Mouse (Mus musculus) kidney, embryonic 14.5 days (tissue): ENCODE data around the gene Nectin2. TPM values are rescaled to one million over a fixed set of nuclear protein-coding genes. Genes with fewer than 3 reads are reported as not detected.

Experiments used
- ATAC-seq: fragments of 200-750 bp; cut with Nextera tagmentation; 2 replicates; pipeline ENCODE4 v1.8.0; 2017; ENCODE audit warnings: moderate number of reproducible peaks, mild to moderate bottlenecking, moderate TSS enrichment, moderate library complexity; ENCODE audit not compliant: low FRiP score, low TSS enrichment
- H3K27ac ChIP-seq: fragments of 300-500 bp; sonication (generic); 2 replicates; pipeline ENCODE4 v1.5.1; 2014; ENCODE audit warnings: low read depth, mild to moderate bottlenecking, low read length, moderate library complexity, mixed read lengths
- H3K27me3 ChIP-seq: fragments of 300-500 bp; sonication (generic); 2 replicates; pipeline ENCODE4 v1.6.1; 2014; ENCODE audit warnings: mild to moderate bottlenecking, low read length; ENCODE audit not compliant: control insufficient read depth, insufficient read depth
- H3K36me3 ChIP-seq: fragments of 300-500 bp; sonication (generic); 2 replicates; pipeline ENCODE4 v1.6.1; 2014; ENCODE audit warnings: low read length, mixed read lengths; ENCODE audit not compliant: control insufficient read depth, insufficient read depth
- H3K4me1 ChIP-seq: fragments of 300-500 bp; sonication (generic); 2 replicates; pipeline ENCODE4 v1.6.1; 2014; ENCODE audit warnings: low read length, mixed read lengths; ENCODE audit not compliant: control insufficient read depth, insufficient read depth
- H3K4me2 ChIP-seq: fragments of 300-500 bp; sonication (generic); replicated peaks from 2 replicates; pipeline ENCODE4 v1.6.1; 2014; ENCODE audit warnings: low read depth, mild to moderate bottlenecking, low read length
- H3K4me3 ChIP-seq: fragments of 300-500 bp; sonication (generic); 2 replicates; pipeline ENCODE4 v1.5.1; 2014; ENCODE audit warnings: mild to moderate bottlenecking, low read length
- H3K9ac ChIP-seq: fragments of 300-500 bp; sonication (generic); 2 replicates; pipeline ENCODE4 v1.6.1; 2014; ENCODE audit warnings: low read depth, mild to moderate bottlenecking, low read length, moderate library complexity
- H3K9me3 ChIP-seq: fragments of 300-500 bp; sonication (generic); 2 replicates; pipeline ENCODE4 v1.6.1; 2016; ENCODE audit warnings: low read length; ENCODE audit not compliant: control insufficient read depth
- WGBS: fragments of 180-500 bp; shearing (Covaris S2); extraction: QIAGEN DNeasy Blood & Tissue Kit; methylation state at CpG from one replicate; pipeline ENCODE4 v1.1.7; 2014; 5-methylcytosine and 5-hydroxymethylcytosine counted together
- polyA plus RNA-seq: library from polyadenylated mRNA; unstranded; fragments of >200 nt; fragmentation: Nextera tagmentation; extraction: Ambion mirVana; gene quantifications from 2 replicates; pipeline ENCODE4 v1.2.1, GENCODE M21; 2014

Gene Nectin2
- polyA plus RNA-seq, 1 experiment from 2014 or later, result 139 TPM

DNA sequence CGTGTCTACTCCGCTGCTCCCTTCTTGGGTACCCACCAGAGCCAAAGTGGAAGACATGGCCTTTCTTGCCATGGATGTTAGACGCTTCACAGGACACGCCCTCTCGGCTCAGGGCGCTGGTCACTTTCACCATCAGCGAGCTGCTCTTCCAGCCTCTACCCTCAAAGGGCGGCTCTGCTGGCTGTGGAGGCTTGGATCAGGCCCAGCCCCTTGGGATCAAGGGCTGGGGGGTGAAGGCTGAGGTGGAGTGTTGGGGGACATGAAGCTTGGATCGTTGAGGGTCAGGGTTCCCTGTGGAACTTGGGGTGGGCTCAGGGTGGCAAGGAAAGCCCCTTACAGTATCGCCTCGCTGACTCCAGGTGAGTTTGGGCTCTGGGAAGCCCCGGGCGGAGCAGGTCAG lies 8.3 kb upstream of the Nectin2 start:
- H3K4me3 ChIP-seq, result no peak overlapping the region
- WGBS, result 93% methylated on average over 13 of the region's 13 CpGs
- peaks cover 40% of the 10 kb centered on the region for H3K36me3 ChIP-seq
- no peaks in the 10 kb centered on the region for H3K27me3 ChIP-seq
- no peak for ATAC-seq
- H3K9me3 ChIP-seq, result no peaks in the 10 kb centered on the region
- H3K4me2 ChIP-seq, result no peak overlapping the region
- H3K27ac ChIP-seq, result no peak overlapping the region
- peaks cover under 1% of the 10 kb centered on the region; the same call in 1 of the 2 replicates for H3K4me1 ChIP-seq
- H3K9ac ChIP-seq, result no peak overlapping the region

DNA sequence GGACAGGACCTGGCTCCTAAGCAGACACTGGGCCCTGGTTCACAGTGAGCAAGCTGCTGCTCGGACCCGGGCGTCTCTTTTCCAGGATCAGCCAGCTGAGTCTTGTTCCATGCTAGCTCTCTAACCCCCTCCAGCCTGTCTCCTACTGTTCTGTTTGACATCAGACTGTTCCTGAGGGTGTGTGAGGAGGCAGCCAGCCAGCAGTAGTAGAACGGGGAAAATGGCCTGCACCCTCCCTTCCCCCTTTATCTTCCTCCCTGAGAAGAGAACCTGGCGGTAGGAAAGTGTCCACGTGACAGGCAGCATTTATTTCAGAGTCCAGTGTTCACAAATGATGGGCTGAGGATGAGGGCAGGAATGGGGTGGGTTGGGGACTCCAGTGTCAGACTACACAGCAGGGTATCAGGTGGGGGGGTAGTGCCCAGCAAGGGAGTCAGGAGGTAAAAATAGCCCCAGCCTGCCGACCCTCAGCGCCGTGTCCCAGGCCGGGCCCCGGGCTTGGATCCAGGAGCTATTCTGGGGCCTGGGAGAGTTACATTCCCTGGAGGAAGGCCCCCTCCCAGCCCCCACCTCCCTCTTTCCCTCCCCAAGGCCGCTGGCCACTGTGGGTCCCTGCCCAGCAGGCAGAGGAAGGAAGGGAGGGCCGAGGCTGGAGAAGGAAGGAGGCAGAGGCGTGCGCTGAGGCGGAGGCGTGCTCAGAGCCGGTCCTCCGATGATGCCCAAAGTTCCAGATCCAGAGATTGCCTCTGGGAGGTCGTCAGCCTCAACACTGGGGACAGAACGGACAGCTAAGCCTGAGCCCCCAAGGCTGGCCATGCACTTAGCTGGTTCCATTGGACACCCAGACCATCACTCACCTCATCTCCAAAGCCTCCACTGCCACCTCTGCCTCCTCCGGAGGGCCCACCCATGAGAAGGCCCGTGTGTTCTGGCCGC lies 5.8 kb upstream of the Nectin2 start:
- no peak overlapping the region for H3K4me2 ChIP-seq
- H3K9me3 ChIP-seq, result no peaks in the 10 kb centered on the region
- ATAC-seq, result peak; percentile 16; the same call in 1 of the 2 replicates
- no peak overlapping the region for H3K9ac ChIP-seq
- no peaks in the 10 kb centered on the region for H3K27me3 ChIP-seq
- H3K27ac ChIP-seq, result peak overlapping the region; percentile 63; the same call in 1 of the 2 replicates
- H3K4me3 ChIP-seq, result no peak overlapping the region
- 73% methylated on average over 24 of the region's 24 CpGs for WGBS
- peaks cover 4% of the 10 kb centered on the region; the same call in 1 of the 2 replicates for H3K4me1 ChIP-seq
- peaks cover 30% of the 10 kb centered on the region for H3K36me3 ChIP-seq

DNA sequence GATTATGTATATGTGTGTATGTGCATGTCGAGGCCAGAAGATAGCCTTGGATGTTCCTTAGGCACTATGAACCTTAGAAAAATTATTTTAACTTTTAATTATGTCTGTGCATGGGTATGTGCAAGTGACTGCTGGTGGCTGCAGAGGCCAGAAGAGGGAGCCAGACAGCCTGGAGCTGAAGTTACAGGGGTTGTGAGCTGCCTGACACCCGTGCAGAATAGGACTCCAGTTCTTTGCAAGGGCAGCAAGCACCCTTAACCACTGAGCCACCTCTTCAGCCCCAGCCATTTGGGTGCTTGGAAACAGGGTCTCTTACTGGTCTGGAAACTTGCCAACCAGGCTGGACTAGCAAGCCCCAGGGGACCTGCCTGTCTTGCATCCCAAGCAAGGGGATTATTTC lies 4.7 kb upstream of the Nectin2 start:
- no peak overlapping the region for H3K27ac ChIP-seq
- no peak overlapping the region for H3K9ac ChIP-seq
- no peak overlapping the region for H3K4me3 ChIP-seq
- no peaks in the 10 kb centered on the region for H3K27me3 ChIP-seq
- 87% methylated on average over 2 of the region's 2 CpGs for WGBS
- ATAC-seq, result no peak
- peaks cover 7% of the 10 kb centered on the region for H3K4me1 ChIP-seq
- no peaks in the 10 kb centered on the region for H3K9me3 ChIP-seq
- H3K36me3 ChIP-seq, result peaks cover 25% of the 10 kb centered on the region
- no peak overlapping the region for H3K4me2 ChIP-seq

DNA sequence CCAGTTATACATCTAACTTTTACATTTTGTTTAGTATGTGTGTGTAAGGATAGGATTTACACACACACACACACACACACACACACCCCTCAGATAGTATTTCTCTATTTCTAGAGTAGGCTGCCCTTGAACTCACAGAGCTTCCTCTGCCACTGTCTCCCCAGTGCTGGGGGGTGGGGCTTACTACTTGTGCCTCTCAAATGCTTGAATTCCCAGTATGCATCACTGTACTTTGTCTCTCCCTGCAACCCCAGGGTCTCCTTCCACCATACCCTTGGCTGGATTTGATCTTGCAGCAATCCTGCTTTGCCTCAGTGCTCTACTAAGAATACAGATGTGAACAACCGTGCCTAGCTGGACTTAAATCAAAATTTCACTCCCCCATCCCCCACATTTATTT lies 3.8 kb upstream of the Nectin2 start:
- no peak overlapping the region for H3K4me2 ChIP-seq
- peaks cover 18% of the 10 kb centered on the region for H3K36me3 ChIP-seq
- ATAC-seq, result no peak
- whole genome bisulfite sequencing, result 74% methylated on average over 1 of the region's 1 CpGs
- no peak overlapping the region for H3K27ac ChIP-seq
- peaks cover 7% of the 10 kb centered on the region for H3K4me1 ChIP-seq
- no peak overlapping the region for H3K4me3 ChIP-seq
- H3K27me3 ChIP-seq, result no peaks in the 10 kb centered on the region
- no peak overlapping the region for H3K9ac ChIP-seq
- no peaks in the 10 kb centered on the region for H3K9me3 ChIP-seq

DNA sequence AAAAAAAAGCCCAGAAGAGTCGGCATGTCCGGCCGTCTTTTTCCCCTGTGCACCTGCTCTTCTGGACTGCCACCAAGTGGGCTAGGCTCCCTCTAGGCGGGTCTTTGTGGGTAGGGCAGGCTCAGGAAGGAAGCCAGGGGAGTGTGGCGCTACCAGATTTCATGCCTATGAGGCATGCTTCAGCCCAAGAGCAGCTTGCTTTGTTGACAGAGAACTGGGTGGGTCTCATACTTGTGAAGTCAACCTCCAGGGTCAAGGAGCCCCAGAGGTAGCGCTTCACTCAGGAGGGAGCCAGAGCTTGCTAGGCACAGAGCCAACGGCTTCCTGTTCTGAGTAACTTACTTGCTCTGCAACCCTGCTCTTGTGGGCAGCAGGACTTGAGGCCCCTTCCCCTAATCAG lies 3.3 kb upstream of the Nectin2 start:
- no peak overlapping the region for H3K27ac ChIP-seq
- peaks cover 13% of the 10 kb centered on the region; the same call in 1 of the 2 replicates for H3K36me3 ChIP-seq
- ATAC-seq, result no peak
- H3K4me1 ChIP-seq, result peaks cover 7% of the 10 kb centered on the region
- no peaks in the 10 kb centered on the region for H3K9me3 ChIP-seq
- no peak overlapping the region for H3K4me3 ChIP-seq
- no peak overlapping the region for H3K4me2 ChIP-seq
- H3K9ac ChIP-seq, result no peak overlapping the region
- 72% methylated on average over 7 of the region's 7 CpGs for WGBS
- H3K27me3 ChIP-seq, result no peaks in the 10 kb centered on the region

DNA sequence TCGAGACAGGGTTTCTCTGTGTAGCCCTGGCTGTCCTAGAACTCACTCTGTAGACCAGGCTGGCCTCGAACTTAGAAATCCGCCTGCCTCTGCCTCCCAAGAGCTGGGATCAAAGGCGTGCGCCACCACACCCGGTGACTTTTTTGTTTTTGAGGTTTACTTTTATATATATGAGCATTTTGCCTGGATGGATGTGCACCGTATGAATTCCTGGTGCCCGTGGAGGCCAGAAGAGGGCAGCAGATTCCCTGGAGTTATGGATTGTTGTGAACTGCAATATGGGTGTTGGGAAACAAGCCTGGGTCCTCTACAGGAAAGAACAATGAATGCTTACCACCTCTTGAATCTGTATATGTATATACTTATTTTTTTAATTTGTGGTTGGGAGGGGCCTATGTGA lies 2.4 kb upstream of the Nectin2 start:
- Histone ChIP-seq H3K4me3 (no peak overlapping the region), H3K36me3 (peaks cover 4% of the 10 kb centered on the region; the same call in 1 of the 2 replicates), H3K4me2 (no peak overlapping the region), H3K9me3 (no peaks in the 10 kb centered on the region), H3K9ac (no peak overlapping the region), H3K27me3 (no peaks in the 10 kb centered on the region), H3K27ac (no peak overlapping the region), H3K4me1 (peaks cover 11% of the 10 kb centered on the region)
- WGBS, result 75% methylated on average over 8 of the region's 8 CpGs
- ATAC-seq, result no peak

DNA sequence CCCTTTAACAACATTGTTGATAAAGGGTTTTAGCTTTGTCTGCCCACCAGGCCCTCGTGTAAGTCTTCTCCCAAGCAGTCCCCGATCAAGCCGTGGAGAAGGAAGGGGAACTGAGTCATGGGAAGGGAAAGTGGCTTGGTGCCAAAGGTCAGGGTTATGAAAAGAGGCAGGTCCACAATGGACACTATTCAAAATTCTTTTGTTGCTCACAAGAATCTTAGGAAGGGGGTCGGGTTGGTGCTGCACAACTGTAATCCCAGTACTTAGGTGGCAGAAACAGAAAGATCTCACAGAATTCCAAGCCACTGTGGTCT lies 744 bp upstream of the Nectin2 start:
- Histone ChIP-seq H3K9ac (no peak overlapping the region), H3K36me3 (no peaks in the 10 kb centered on the region; the same call in 1 of the 2 replicates), H3K4me1 (peaks cover 26% of the 10 kb centered on the region), H3K9me3 (no peaks in the 10 kb centered on the region), H3K4me3 (no peak overlapping the region), H3K27ac (peak overlapping the region; percentile 77), H3K4me2 (no peak overlapping the region), H3K27me3 (no peaks in the 10 kb centered on the region)
- ATAC-seq, result no peak
- 55% methylated on average over 4 of the region's 4 CpGs for whole genome bisulfite sequencing

DNA sequence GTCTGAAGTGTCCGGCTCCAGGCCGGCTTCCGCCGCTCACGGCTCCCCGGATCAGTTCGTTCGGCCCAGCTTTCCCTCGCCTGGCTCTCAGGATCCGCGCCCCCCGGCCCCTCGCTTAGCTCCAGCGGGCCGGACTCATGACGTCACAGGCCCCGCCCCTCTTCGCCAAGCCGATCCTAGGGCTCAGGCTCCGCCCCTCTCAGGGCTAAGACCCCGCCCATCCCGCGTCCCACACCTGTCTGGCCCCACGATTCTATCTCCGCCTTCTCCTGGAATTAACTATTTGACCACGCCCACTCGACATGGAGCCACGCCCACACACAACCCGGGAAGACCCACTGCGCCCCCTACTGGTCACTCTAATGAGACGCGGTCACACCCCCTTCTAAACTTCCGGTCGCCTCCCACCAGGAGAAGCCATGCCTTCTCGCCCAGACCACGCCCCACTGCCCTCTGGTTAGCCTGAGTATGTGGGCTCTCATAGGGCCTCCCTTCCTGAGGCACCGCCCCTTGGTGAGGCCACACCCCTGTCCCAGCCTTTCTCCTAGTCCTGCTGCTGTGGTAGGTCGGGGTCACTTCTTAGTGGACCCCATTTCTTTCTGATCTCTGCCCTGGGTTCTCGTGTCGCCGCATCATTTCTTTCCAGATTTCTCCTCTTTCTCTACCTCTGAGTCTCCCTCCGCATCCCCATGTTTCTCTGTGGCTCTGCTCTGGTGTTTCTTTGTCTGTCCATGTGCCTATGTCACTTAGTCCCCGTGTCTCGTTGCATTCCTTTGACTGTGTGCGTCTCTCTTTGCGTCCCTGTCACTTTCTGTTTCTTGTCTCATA lies 680 bp downstream of the Nectin2 start:
- Histone ChIP-seq H3K27me3 (no peaks in the 10 kb centered on the region), H3K9me3 (no peaks in the 10 kb centered on the region), H3K27ac (peak overlapping the region; percentile 92), H3K4me1 (peaks cover 40% of the 10 kb centered on the region), H3K4me2 (peak overlapping the region; percentile 67), H3K9ac (peak overlapping the region; percentile 93), H3K4me3 (peak overlapping the region; percentile 90), H3K36me3 (no peaks in the 10 kb centered on the region)
- ATAC-seq, result peak; percentile 92
- WGBS, result under 1% methylated on average over 44 of the region's 46 CpGs
